Mouse (Mus musculus) urinary bladder, adult 18-20 months (tissue): Measurements from ENCODE around the gene Vegfc.
A peak's percentile ranks its signal among the peaks of the same experiment; 100 is the strongest.

Source experiments
- DNase-seq, 2 experiments: peaks; one replicate each; pipeline ENCODE4 v3.0.0; 2022; ENCODE audit warnings: low spot score in 2 of 2, mixed read lengths in 2 of 2

Gene Vegfc

GRCm38 (mm10) chr8:54077271-54078120 is at the start of gene Vegfc:
Vegfc (plus strand) TSS chr8:54077606.
- peak; percentile 11 to 59 for DNase-seq

GRCm38 (mm10) chr8:54034584-54034983 is 42.8 kb upstream of the Vegfc start:
- no peak for DNase-seq

- DNase-seq, result no peak
These were observed 34.8 kb upstream of the Vegfc start for GRCm38 (mm10) chr8:54042601-54043000.

- DNase-seq, result no peak
These were observed 33.9 kb upstream of the Vegfc start for GRCm38 (mm10) chr8:54043468-54043867.

- DNase-seq, result no peak
These were observed 24.2 kb upstream of the Vegfc start for GRCm38 (mm10) chr8:54053210-54053609.

- DNase-seq, result no peak
These were observed 11.9 kb upstream of the Vegfc start for GRCm38 (mm10) chr8:54065492-54065891.

GRCm38 (mm10) chr8:54076301-54076700 is 1.1 kb upstream of the Vegfc start:
- no peak for DNase-seq

GRCm38 (mm10) chr8:54076791-54077270 is 575 bp upstream of the Vegfc start:
- DNase-seq, result peak; percentile 5 to 11

GRCm38 (mm10) chr8:54078121-54078440 is 675 bp downstream of the Vegfc start:
- DNase-seq, result no peak

GRCm38 (mm10) chr8:54079001-54079400 is 1.6 kb downstream of the Vegfc start:
- DNase-seq, result no peak

GRCm38 (mm10) chr8:54079601-54080000 is 2.2 kb downstream of the Vegfc start:
- DNase-seq, result no peak

- no peak for DNase-seq
These were observed 8.5 kb downstream of the Vegfc start for GRCm38 (mm10) chr8:54085896-54086295.

GRCm38 (mm10) chr8:54087114-54087513 is 9.7 kb downstream of the Vegfc start:
- DNase-seq, result no peak

- no peak for DNase-seq
These were observed 11.8 kb downstream of the Vegfc start for GRCm38 (mm10) chr8:54089204-54089603.

GRCm38 (mm10) chr8:54089901-54090300 is 12.5 kb downstream of the Vegfc start:
- DNase-seq, result no peak

- DNase-seq, result no peak
These were observed 22.7 kb downstream of the Vegfc start for GRCm38 (mm10) chr8:54100058-54100457.

GRCm38 (mm10) chr8:54114581-54114980 is 37.2 kb downstream of the Vegfc start:
- no peak for DNase-seq

GRCm38 (mm10) chr8:54120115-54120514 is 42.7 kb downstream of the Vegfc start:
- no peak for DNase-seq

- DNase-seq, result no peak
These were observed 44.5 kb downstream of the Vegfc start for GRCm38 (mm10) chr8:54121942-54122341.

GRCm38 (mm10) chr8:54122345-54122744 is 44.9 kb downstream of the Vegfc start:
- no peak for DNase-seq

- no peak for DNase-seq
These were observed 53.2 kb downstream of the Vegfc start for GRCm38 (mm10) chr8:54130558-54130957.

- DNase-seq, result no peak
These were observed 75.8 kb downstream of the Vegfc start for GRCm38 (mm10) chr8:54153240-54153639.

- DNase-seq, result no peak
These were observed 86.1 kb downstream of the Vegfc start for GRCm38 (mm10) chr8:54163505-54163904.

- no peak for DNase-seq
These were observed 107.9 kb downstream of the Vegfc start for GRCm38 (mm10) chr8:54185336-54185735.
